Mouse (Mus musculus): ENCODE measurements at regions not wholly inside any gene's neighbourhood (a gene's known extent, or its start where the extent isn't known, plus 50 kb on each side); places are given as distances from the start of the nearest gene placed in this dataset.
"Not testable (repeated sequence)": the region's sequence is repeated elsewhere in the genome, so short reads cannot be mapped to it uniquely, and the experiment has no call there.

DNA sequence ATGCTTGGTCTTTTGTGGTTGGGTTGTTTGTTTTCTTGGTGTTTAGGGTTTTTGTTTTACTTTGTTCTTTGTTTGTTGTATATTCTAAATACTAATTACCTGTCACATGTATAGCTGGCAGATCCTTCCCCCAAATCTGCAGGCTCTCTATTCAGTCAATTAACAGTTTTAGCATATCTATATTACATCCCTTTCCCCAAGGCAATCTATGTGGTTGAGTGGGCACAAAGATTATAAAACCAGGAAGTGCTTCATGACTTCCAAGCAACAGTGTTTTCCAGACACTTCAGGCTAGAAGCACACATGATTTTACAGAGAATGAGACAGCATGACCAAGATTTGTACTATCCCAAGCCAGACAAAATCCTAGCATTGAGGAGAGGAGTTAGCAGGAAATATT is 544.4 kb upstream of the Pou3f4 start:
- DNase-seq: no peak

DNA sequence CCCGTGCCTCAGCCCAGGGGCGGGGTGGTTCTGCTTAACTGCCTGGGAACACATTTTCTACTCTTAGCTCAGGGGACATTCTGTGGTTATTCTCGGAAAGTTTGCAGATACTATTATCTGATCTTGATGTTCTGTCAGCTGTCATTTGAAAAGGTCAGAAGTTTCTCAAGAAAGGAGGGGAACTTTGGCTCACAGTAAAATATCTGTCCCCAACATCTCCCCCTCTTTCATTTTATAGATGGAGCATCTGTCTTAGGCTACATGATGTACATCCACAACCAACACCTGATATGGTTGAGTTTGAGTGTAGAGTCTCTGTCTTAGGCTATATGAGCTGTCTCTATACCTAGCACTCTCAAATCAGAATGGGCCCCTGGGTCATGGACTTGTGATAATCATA is 539.8 kb upstream of the Pou3f4 start:
- not testable (repeated sequence) for DNase-seq

DNA sequence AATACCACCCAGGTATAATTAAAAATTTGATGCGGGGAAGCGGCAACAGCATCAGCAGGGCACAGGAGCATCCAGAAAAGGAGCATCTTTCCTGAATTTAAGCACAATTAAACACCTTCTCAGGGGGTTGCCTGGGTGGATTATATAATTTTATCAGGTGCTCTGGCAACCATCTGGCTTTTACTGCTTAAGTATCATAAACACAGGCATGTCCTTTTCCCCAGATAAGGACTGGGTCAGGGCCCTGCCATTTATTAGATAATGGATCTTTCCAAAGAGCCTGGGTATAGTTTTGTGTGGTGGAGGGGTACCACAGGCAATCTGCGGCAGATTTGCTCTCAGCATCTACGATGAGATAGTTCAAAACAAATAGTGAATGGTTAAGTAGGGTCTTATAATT is 538.7 kb upstream of the Pou3f4 start:
- DNase-seq: no peak

DNA sequence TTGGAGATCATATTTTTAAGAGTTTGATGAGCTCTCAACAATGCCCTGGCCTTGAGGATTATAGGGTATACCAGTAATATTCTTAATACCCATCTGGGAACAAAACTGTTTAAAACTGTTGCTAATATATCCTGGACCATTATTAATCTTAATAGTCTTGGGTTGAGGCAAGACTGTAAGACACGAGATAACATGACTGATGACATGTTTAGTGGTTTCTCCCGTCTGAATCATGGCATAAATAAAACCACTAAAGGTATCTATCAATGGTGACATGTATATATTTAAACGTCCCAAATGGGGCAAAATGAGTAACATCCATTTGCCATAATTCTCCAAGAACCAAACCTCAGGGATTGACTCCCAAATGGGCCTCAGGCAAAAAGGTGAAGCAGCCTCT is 538.2 kb upstream of the Pou3f4 start:
- no peak for DNase-seq

DNA sequence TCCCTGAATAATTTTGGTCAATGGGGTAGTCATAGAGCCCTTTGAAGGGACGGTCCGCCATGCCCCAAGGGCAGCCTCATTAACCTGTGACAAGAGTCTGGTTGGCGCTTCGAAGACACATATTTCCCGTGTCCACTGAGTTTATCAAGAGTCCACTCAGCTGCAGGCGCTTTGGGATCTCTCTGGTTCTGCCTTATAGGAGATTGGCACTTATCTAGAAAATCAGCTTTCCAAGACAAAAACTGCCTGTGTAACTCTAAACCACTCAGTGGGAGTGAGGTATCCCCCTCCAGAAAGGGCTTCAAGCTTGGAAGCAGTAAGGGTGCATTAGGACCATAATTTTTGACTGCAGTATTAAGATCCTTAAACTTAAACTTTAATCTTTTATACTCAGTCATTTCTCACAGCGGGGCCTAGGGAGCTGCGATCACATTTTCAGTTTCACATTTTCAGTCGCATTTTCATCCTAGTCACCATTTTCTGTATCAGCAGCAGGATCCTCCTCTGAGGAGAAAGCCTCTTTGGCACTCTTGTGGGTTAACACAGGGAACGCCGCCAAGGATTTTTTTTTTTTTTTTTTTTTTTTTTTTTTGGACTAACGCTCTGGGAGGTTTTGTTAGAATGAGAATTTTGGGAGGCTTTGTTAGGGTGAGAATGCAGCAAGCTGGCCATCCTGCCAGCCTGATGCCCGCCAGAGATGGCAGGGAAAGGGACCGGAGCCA is 534.4 kb upstream of the Pou3f4 start:
- DNase-seq: peak in 1 of 2 experiments; percentile 35

DNA sequence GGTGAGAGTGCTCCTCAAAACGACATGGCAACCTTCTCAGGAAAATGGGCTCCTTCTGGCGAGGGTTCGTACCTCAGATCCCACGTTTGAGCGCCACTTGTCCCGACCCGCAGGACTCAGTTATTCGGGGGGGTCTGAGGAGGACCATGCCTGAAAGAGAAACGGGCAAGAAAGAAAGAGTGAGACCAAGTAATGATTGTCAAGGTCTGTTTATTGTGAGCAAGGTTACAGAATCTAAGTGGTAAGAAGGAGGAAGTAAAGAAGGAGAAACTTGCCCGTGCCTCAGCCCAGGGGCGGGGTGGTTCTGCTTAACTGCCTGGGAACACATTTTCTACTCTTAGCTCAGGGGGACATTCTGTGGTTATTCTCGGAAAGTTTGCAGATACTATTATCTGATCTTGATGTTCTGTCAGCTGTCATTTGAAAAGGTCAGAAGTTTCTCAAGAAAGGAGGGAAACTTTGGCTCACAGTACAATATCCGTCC is 532.6 kb upstream of the Pou3f4 start:
- DNase-seq: not testable (repeated sequence)

DNA sequence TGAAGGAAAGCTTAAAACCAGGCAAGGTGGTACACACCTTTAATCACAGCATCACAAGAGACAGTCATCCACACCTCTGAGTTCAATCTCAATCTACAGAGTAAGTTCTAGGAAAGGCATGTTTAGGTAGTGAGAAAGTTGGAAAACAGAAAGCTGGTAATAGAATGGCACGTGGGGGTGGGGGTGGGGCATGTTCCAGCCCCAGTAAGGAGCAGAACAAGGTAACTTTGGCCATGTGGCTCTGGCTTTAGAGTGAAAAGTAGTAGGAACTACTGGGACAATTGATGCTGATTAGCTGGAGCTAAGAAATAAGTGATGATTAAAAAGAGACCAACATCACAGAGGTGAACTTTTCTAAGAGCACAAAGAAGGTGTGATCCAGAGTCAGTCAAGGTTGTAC is 532.2 kb upstream of the Pou3f4 start:
- no peak for DNase-seq

DNA sequence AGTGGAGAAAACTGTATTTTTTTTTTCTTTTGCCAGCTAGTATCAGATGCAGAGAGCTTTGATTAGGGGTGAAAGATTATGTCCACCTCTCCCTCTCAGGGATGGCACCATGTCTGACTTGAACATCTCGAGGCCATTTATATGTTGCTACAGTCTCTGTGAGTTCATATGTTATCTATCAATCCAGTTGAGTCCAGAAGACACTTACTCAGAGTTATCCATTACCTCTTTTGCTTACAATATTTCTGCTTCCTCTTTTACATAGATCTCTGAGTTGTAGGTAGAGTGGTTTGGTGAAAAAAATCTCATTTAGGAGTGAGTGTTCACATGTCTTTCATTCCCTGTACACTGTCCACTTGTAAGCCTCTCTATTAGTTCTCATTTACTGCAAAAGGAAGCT is 524.7 kb upstream of the Pou3f4 start:
- DNase-seq: no peak

DNA sequence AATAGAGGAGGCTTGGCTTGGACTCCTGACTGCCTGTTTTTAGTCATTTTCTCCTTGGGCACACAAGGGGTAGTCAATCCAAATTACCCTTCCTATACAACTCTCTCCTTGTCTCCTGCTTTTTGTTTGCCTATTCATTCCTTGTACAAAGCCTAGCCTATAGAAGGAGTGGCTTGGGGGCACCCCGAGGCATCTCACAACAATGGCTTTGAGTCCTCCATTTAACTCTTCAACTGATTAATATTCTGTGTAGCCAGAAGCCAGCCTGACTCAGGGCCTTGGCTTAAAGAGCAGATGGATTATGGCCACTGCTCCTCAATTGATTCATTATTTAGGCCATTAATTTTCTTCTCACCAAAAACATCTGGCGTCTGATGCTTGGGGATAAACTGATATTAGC is 506.4 kb upstream of the Pou3f4 start:
- DNase-seq: no peak

DNA sequence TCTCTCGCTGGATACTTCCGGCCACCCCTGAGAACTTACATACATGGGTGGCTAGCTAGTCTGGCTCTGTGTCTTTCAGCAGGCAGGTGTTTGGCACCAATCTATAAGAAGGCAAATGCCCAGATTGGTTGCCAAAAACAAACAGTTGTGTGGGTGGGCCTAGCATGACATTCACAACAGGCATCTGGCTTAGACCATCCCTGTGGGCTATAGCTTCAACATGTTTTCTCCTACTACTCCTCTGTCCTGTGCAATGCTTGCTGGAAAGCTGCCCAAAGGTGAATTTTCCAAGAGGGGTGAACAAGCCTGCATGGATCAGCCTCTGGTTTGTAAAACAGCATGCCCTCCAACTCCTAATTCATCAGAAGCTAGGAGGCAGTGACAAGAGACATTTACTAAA is 505.3 kb upstream of the Pou3f4 start:
- DNase-seq: peak; percentile 2 to 20

DNA sequence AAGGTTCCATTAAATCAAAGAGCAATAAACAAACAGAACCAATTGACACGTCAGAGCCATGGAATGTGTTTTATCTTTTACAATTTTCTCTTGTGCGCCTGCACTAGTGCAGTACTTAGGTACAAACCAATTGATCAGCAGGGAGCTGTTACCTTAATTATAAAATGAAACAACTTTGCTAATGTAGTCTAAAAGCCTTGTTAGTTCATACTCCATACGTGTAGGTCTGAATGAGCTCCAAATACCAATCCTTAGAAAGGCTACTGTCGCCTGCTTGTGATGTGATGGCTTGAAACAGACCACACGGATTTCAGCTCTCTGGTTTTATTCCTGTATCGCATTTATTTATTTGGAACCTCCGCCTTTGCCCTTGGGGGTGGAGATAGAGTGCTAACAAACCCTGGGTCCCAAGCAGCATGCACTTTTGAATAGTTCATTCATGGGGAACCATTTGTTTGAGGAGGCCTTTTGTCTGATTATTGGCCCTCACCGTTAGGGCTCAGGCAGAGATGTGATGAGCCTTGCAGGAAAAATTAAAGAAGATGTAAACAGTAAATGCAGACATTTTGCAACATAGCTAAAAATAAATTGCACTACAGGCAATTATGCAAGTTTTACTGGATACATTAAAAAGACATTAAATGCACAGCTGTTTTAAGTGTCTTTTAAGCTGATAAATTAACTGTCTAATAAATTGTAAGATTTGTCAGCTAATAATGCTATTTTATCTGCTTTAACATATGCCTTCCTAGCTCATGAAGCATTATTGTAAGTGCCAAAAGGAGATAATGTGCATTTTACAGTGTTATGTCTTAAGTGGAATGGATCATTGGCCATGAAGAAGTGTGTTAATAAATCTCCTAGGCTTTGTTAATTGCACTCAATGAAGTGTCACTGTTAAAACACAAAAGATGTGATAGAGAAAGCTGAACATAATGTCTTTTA is 496.0 kb upstream of the Pou3f4 start:
- no peak for DNase-seq

DNA sequence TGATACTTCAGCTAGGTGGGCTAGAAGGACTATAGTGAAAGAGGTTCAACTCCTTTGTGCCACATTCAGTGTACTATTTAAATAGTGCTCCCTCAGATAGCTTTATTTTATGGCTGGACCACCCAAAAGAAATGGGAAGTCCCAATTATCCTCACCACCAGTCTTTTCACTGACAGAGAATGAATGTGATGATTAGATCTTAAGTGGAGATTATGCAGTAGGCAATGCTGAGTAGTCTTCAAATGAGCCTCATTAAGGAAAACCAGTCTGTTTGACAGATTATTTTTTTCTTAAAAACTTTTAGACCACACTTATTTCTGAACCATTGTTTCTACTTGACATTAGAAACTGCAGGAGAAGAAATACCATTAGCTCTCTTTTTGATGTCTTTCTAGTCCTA is 493.8 kb upstream of the Pou3f4 start:
- no peak for DNase-seq

DNA sequence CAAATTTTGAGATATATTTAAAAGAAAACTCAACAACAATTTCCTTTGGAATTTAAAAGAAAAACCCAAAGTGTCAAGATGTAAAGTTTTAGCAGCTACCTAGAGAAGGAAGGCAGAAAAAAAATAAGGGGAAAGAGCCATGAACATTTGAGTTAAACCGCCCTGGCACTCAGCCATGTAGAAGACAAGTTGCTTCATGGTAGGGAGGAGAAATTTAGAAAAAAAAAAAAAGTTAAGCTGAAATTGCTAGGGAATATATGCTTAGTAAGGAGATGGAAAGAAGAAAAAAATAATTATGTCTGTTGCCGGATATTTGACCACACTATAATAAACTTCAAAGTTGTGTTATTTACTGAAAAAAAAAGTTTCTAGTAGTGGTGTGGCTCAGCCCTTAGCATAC is 479.8 kb upstream of the Pou3f4 start:
- DNase-seq: no peak

DNA sequence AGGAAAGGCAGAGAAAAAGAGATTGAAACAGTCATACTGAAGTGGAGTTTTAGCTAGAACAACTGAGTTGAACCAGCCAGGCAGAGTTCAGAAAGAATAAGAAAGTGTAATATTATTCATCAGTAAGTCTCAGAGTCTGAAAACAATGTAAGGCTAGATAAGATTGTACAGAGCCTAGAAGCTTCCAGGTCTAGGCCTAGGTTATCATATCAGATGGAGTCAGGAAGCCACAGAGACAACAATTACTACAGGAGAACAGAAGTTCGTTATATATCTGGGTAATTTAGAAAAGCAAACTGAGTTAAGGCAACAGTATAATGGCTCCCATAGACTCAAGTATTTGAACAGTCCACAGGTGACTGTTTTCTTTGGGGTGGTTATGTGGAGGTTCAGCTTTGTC is 479.1 kb upstream of the Pou3f4 start:
- no peak for DNase-seq

Measured in cerebellum, postnatal 14 days (tissue).